Mouse (Mus musculus) lung, embryonic 14.5 days (tissue): Measurements from ENCODE around the gene Stab1. TPM values are rescaled to one million over a fixed set of nuclear protein-coding genes. Genes with fewer than 3 reads are reported as not detected.

Experiments
- ATAC-seq: fragments of 200-750 bp; cut with Nextera tagmentation; 2 replicates; pipeline ENCODE4 v1.8.0; 2017; ENCODE audit warnings: mild to moderate bottlenecking, moderate TSS enrichment, moderate library complexity; ENCODE audit not compliant: insufficient read depth
- DNase-seq: peaks from one replicate; pipeline ENCODE4 v3.0.0-alpha.2; 2015
- H3K27ac ChIP-seq: fragments of 300-500 bp; sonication (generic); 2 replicates; pipeline ENCODE4 v1.5.1; 2014; ENCODE audit warnings: low read depth, mild to moderate bottlenecking, moderate library complexity
- H3K27me3 ChIP-seq: fragments of 300-500 bp; sonication (generic); 2 replicates; pipeline ENCODE4 v1.6.1; 2014; ENCODE audit warnings: low read length, control low read depth; ENCODE audit not compliant: insufficient read depth
- H3K36me3 ChIP-seq: fragments of 300-500 bp; sonication (generic); 2 replicates; pipeline ENCODE4 v1.6.1; 2014; ENCODE audit warnings: control low read depth; ENCODE audit not compliant: insufficient read depth
- H3K4me1 ChIP-seq: fragments of 300-500 bp; sonication (generic); 2 replicates; pipeline ENCODE4 v1.6.1; 2014; ENCODE audit warnings: antibody characterized with exemption, control low read depth; ENCODE audit not compliant: insufficient read depth
- H3K4me2 ChIP-seq: fragments of 300-500 bp; sonication (generic); 2 replicates; pipeline ENCODE4 v1.6.1; 2014; ENCODE audit warnings: mild to moderate bottlenecking
- H3K4me3 ChIP-seq: fragments of 300-500 bp; sonication (generic); 2 replicates; pipeline ENCODE4 v1.5.1; 2014; ENCODE audit warnings: low read depth, low read length
- H3K9ac ChIP-seq: fragments of 300-500 bp; sonication (generic); 2 replicates; pipeline ENCODE4 v1.6.1; 2014
- H3K9me3 ChIP-seq: fragments of 300-500 bp; sonication (generic); 2 replicates; pipeline ENCODE4 v1.6.1; 2016; ENCODE audit warnings: low read depth, low read length, control low read depth
- CTCF ChIP-seq: IDR thresholded peaks from 2 replicates; pipeline ENCODE4 v1.5.1; 2016; ENCODE audit warnings: antibody characterized with exemption, low read depth
- WGBS: fragments of 180-500 bp; shearing (Covaris S2); extraction: QIAGEN DNeasy Blood & Tissue Kit; methylation state at CpG from one replicate; pipeline ENCODE4 v1.1.7; 2014; 5-methylcytosine and 5-hydroxymethylcytosine counted together
- polyA plus RNA-seq: library from polyadenylated mRNA; unstranded; fragments of >200 nt; fragmentation: Nextera tagmentation; extraction: Ambion mirVana; gene quantifications from 2 replicates; pipeline ENCODE4 v1.2.1, GENCODE M21; 2014

The Stab1 gene
- polyA plus RNA-seq, 1 experiment from 2014 or later, result 71.3 TPM

- no peak for TF ChIP-seq CTCF
- Histone ChIP-seq H3K9me3 (no peaks in the 10 kb centered on the region), H3K36me3 (peaks cover 96% of the 10 kb centered on the region), H3K4me1 (no peaks in the 10 kb centered on the region), H3K9ac (no peak overlapping the region), H3K27me3 (no peaks in the 10 kb centered on the region), H3K27ac (no peak overlapping the region), H3K4me3 (no peak overlapping the region), H3K4me2 (no peak overlapping the region)
- ATAC-seq (no peak), DNase-seq (no peak)
- WGBS, result 83% methylated on average over 31 of the region's 35 CpGs
Measured at GRCm38 (mm10) chr14:31138219-31138896, 30.1 kb downstream of the Stab1 start.

GRCm38 (mm10) chr14:31137791-31138190, 30.6 kb downstream of the Stab1 start:
- no peaks in the 10 kb centered on the region for H3K27me3 ChIP-seq
- ATAC-seq (no peak), DNase-seq (peak; percentile 38)
- no peak overlapping the region for H3K4me2 ChIP-seq
- TF ChIP-seq CTCF, result no peak
- peak overlapping the region; percentile 40; the same call in 1 of the 2 replicates for H3K27ac ChIP-seq
- 80% methylated on average over 11 of the region's 11 CpGs for WGBS
- H3K36me3 ChIP-seq, result peaks cover 94% of the 10 kb centered on the region
- H3K4me3 ChIP-seq, result no peak overlapping the region
- H3K9me3 ChIP-seq, result no peaks in the 10 kb centered on the region
- no peak overlapping the region; the same call in 1 of the 2 replicates for H3K9ac ChIP-seq
- peaks cover 5% of the 10 kb centered on the region for H3K4me1 ChIP-seq

GRCm38 (mm10) chr14:31137281-31137595, 31.2 kb downstream of the Stab1 start:
- no peak for DNase-seq
- H3K9ac ChIP-seq, result no peak overlapping the region
- no peak overlapping the region for H3K4me3 ChIP-seq
- H3K36me3 ChIP-seq, result peaks cover 88% of the 10 kb centered on the region
- no peaks in the 10 kb centered on the region for H3K9me3 ChIP-seq
- H3K4me2 ChIP-seq, result no peak overlapping the region
- no peaks in the 10 kb centered on the region for H3K27me3 ChIP-seq
- no peak for ATAC-seq
- H3K27ac ChIP-seq, result peak overlapping the region; percentile 40; the same call in 1 of the 2 replicates
- H3K4me1 ChIP-seq, result peaks cover 10% of the 10 kb centered on the region
- 68% methylated on average over 10 of the region's 10 CpGs for WGBS
- no peak for TF ChIP-seq CTCF

GRCm38 (mm10) chr14:31136411-31137280, 31.8 kb downstream of the Stab1 start:
- H3K4me3 ChIP-seq, result no peak overlapping the region
- no peaks in the 10 kb centered on the region for H3K9me3 ChIP-seq
- H3K4me2 ChIP-seq, result no peak overlapping the region
- no peak overlapping the region for H3K9ac ChIP-seq
- H3K36me3 ChIP-seq, result peaks cover 83% of the 10 kb centered on the region
- ATAC-seq, result no peak
- peaks cover 15% of the 10 kb centered on the region for H3K4me1 ChIP-seq
- no peak for TF ChIP-seq CTCF
- no peak overlapping the region for H3K27ac ChIP-seq
- H3K27me3 ChIP-seq, result no peaks in the 10 kb centered on the region
- DNase-seq, result no peak
- WGBS, result 85% methylated on average over 26 of the region's 26 CpGs

- Histone ChIP-seq H3K36me3 (peaks cover 74% of the 10 kb centered on the region), H3K4me1 (peaks cover 15% of the 10 kb centered on the region), H3K27ac (no peak overlapping the region), H3K4me2 (no peak overlapping the region), H3K9me3 (no peaks in the 10 kb centered on the region), H3K9ac (no peak overlapping the region), H3K27me3 (no peaks in the 10 kb centered on the region), H3K4me3 (no peak overlapping the region)
- ATAC-seq (no peak), DNase-seq (no peak)
- TF ChIP-seq CTCF, result no peak
- 91% methylated on average over 34 of the region's 34 CpGs for WGBS
Measured at GRCm38 (mm10) chr14:31135495-31136410, 32.7 kb downstream of the Stab1 start.

GRCm38 (mm10) chr14:31134015-31135000, 34.1 kb downstream of the Stab1 start:
- no peaks in the 10 kb centered on the region for H3K9me3 ChIP-seq
- 87% methylated on average over 25 of the region's 25 CpGs for WGBS
- ATAC-seq (no peak), DNase-seq (no peak)
- peaks cover 60% of the 10 kb centered on the region for H3K36me3 ChIP-seq
- H3K9ac ChIP-seq, result no peak overlapping the region
- no peak for TF ChIP-seq CTCF
- peaks cover 25% of the 10 kb centered on the region for H3K4me1 ChIP-seq
- peak overlapping the region; percentile 97; the same call in 1 of the 2 replicates for H3K4me2 ChIP-seq
- H3K27ac ChIP-seq, result no peak overlapping the region
- no peak overlapping the region for H3K4me3 ChIP-seq
- H3K27me3 ChIP-seq, result no peaks in the 10 kb centered on the region
